Mouse (Mus musculus) kidney, postnatal 4 days (tissue): ENCODE measurements at regions not wholly inside any gene's neighbourhood (a gene's known extent, or its start where the extent isn't known, plus 50 kb on each side); places are given as distances from the start of the nearest gene placed in this dataset.

Source experiments
- DNase-seq, 2 experiments: peaks; one replicate each; pipeline ENCODE4 v3.0.0; 2021; ENCODE audit warnings: mixed read lengths in 2 of 2

DNA sequence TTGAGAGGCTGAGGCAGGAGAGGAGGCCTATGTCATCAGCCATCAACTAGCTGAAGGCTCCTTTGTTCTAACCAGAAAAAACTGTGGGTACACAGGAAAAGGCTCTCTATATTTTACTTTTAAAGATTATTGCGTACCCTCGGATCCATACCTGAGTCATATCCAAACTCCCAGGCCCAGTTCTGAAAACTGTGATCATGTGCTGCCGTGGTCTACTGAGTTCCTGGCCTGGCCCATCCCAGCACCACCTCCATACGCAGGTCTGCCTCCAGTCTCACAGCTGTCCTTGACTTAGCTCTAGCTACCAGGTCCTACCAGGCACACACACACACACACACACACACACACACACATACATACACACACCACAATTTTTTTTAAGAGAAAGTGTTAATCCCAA is 87.0 kb upstream of the Hs6st1 start:
- DNase-seq: no peak

DNA sequence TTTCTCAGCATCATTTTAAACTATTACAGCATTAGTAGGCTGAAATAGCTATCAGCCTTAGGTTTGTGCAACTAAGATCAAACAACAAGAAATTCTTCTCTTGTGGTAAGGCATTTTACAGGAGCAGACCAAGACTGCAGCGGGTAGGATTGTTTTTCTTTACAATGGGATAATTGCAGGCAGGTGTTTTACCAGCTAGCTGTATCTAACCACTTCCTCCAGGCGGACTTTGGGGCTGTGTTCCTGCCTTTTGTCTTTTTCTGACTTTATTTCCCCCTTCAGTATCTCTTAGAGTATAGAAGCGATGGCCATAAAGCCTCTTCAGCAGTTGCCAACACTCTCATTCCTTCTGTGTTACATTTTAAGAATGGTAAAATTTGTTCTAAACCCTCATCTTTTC is 84.8 kb upstream of the Hs6st1 start:
- DNase-seq: no peak

DNA sequence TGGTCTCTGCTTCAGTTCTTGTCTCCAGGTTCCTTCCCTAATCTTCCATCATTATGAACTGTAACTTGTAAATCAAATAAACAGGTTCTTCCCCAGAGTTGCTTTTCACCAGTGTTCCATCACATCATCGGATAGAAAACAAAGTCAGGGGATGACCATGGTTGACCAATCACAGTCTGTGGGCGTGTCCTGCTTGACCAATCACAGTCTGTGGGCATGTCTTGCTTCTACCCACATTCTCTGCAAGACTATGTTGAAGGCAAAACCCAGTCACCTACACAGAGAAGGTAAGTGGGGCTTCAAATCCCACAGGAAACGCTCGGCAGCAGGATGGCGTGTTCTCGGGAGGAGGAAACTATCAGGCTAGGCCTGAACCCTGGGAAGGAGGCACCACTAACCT is 82.9 kb upstream of the Hs6st1 start:
- DNase-seq: no peak

DNA sequence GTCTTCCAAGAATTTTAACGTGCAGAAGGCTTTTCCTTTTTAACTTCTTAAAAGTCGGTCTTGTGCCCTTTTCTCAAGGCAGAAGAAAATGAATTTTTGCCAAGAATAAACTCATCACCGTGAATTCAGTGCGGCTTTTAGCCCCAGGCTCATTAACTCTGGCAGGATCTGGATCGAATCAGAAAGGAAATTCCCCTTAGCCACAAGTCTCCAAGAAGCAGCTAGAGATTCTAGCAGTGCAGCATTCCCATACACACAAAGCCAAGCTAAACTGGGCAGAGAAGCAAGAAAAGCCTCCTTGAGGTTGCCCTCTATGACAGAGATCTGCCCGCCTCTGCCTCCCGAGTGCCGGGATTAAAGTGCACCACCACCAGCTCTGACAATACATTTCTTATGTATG is 81.5 kb upstream of the Hs6st1 start:
- no peak for DNase-seq

DNA sequence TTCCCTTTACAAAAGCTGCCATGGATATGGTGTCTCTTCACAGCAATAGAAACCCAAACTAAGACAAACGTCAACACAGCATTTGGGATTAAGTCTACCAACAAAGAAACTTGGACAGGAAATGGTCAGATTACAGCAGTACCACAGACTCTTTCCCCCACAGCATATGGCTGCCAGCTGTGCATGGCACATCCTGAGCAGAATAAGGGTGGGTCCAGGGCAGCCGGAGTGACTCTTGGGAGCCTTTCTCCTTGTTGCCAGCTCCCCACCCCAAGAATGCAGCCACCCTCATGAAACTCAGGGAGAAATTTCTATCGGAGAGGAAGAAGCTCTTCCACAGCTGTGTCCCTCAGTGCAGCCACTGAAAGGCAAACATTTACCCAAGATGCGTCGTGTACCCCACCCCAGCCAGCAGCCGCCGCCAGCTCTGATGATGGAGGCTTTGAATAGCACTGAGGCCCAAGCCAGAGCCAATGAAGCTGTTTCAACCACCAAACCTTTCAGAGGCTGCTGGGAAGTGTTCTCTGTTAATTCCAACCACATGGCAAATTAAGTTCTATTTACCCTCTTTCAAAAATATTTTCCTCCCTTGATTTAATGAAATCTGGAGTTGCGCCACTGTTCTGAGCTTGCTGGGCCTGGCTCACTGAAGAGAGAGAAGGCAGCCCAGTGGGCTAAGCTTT is 75.8 kb upstream of the Hs6st1 start:
- DNase-seq: no peak

DNA sequence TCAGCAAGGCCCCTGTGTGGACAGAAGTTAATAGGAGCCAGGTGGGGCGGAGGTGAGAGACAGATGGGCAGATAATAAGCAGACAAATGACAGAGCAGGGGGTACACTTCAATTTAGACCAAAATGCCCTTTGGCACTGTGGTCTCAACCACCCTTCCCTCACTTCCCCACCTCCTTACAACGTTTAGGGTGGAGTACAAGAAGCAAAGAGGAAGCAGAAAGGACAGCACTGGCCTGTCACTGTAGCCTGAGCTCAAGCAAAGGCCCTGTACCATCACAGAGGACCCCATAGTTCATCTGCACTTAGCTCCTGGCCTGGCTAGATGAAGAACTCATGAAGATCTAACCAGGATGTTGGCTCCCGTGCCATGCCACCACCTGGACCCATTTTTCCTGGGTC is 75.3 kb upstream of the Hs6st1 start:
- DNase-seq: no peak

DNA sequence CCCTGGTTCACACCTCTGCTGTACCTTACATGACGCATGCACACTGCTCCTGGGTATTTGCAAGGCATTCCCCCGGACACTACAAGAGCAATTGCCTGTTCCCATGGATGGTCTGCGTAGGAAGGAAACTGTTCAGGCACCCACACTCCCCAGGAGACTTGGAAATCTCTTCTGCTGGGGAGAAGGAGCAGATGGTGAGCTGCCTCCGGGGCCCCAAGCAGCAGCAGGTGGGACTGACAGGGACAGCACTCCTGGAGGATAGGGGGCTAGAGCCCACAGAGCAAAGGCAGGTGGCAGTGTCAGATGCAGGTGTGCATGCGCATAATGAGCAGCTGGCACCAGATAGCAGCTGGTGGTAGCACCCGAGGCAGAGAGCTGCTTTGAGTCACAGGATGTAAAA is 72.5 kb upstream of the Hs6st1 start:
- DNase-seq: peak in 1 of 2 experiments; percentile 27

DNA sequence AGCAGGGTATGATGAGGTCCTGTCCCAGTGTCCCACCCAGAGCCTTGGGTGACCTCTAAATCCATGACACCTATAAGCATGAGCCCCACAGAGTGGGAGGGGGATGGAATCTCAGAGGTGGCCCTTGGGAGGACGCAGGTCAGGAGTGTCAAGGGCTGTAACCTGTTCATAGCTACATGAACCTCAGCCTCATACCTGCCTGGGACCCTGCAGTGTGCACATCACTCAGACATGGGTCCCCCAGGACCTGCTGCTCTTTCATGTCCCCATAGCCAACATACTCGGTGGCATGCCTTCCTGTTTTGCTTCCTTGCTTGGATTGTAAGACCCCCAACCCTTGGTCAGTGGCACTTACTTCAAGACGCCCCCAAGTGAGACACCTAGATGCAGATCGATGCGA is 66.9 kb upstream of the Hs6st1 start:
- DNase-seq: no peak

DNA sequence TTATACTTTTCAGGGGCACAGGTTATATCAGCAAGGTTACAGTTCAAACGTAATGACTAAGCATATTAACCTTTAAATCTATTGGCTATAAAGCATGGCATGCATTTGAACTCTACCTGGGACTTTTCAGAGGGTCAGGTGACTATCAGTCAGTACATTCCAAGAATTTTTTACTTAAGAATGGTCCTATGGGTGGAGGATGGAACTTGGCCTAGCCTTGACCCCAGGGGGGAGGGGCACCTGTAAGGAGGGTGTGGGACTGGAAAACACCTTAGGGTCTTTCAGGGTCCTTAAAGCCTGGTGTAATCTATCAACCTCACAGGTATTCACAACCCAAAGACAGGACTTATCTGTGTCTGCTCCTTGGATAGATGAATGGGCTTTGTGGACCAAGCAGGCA is 66.4 kb upstream of the Hs6st1 start:
- no peak for DNase-seq

DNA sequence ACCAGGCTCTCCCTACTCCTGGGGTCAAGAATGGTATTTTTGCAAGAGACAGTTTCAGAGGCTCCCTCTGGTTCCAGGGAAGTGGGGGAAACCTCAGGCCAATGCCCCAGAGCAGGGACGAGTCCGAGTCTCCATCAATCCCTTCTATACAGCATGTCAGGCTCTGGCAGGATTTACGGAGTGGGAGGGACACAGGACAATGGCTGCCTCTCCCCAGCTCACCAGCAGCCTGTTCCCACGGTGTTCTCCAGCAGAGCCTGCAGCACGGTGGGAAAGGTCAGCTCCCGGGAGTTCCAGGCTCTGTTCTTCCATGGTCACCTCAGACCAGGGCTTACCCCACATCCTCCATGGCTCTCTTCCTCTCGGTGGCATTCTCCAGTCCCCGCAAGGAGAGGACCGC is 64.6 kb upstream of the Hs6st1 start:
- peak; percentile 13 to 21 for DNase-seq

DNA sequence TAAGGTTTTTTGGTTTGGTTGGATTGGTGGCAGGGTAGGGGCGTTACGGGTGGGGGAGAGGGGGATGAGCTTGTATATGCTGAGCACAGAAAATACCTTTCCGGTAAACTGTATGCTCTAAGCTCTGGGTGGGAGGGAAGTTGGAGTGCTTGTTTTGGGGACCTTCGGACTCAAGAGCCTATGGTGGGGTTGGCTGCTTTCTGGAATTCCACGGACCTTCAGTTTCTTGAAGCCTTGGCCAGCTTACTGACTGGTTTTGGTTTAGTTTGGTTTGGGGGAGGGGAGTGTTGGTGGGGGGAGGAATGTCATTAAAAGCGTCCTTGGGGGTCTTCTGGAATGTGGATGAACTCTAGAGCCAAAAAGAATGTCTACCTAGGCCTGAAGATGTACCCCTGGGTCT is 59.6 kb upstream of the Hs6st1 start:
- no peak for DNase-seq

DNA sequence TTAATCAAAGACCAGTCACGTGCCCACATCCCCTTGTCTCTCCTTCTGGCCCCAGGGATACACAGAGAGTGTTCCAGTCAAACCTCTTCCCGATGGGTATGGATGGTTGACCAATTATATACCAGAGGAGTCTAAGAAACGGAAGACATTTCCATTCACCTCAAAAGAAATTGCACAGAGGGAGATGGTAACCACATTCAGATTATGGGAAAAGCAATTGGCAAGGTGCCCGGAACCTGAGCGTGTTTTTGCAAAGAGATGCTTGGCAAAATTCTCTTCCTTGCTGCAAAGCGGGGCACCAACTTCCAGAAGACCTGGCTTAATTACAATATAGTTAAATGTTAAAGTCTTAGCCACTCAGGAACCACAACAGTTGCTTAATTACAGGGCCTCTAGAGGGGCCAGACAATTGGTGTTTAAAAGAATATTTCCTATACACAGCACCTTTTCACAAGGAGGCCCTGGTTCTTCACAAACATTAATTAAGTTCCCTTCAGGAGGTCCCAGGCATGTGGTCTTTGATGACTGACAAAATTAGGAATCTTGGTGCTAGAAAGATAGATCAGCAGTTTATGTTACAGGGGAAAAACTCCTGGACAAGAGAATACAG is 59.1 kb upstream of the Hs6st1 start:
- peak; percentile 52 to 61 for DNase-seq

DNA sequence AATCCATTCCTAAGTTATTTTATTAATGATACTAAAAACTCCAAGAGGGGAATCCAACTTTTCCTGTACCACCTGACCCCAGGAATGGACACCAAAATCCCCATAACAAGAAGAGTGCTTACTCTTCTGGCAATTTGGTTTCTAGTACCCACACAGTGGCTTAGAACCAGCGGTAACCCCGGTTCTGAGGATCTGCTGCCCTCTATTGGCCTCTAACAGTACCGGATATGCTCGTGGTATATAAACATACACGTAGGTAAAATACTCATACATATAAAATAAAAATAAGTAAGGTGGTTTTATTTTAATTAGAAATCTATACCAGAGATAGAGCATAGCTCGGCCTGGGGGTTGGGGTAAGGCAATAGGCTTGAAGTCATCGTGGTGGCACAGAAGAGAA is 58.0 kb upstream of the Hs6st1 start:
- DNase-seq: no peak

DNA sequence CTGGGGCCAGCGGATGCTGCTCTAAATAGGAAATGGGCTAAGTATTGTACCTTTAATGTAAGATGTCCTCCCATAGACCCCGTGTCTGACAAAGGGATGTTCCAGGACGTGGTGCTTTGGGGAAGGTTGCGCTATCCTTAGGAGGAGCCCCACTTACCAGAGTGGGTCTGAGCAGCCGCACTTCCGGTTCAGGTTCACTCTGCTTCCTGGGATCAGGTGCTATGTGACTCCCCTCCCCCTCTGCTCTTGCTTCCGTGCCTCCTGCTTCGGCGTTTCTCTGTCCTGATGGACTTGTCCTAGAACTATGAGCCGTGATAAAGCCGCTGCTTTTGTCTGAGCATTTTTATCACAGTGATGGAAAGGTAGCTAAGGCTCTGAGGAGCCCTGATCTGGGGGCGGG is 57.4 kb upstream of the Hs6st1 start:
- no peak for DNase-seq

DNA sequence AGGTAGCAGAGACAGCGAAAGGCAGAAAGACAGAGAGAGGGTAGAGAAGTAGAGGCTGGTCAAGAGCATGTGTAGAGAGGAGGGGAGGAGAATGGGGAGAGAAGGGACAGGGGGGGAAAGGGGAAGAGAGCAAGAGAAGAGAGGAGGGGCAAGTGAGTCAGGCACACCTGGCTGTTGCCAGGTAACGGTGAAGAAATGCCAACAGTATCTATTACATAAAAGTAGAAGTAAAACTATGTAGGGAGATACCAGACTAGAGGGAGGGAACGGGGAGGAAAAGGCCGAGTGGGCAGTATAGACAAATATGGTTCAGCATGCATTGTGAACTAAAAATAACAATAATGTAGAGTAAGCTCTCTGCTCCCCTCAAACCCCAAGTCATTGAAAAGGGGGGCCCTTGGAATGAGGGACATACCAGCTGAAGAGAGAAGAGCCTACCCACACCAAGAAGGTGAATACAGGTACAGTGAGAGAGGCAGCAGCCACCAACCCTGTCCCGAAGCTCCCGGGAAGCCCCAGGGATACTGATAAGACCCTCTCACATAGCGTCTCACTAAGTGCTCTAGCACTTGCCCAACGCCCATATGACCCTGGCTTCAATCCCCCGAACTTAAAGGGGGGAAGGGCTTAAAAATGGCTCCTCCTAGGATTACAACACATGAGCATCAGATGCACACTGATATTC is 56.0 kb upstream of the Hs6st1 start:
- DNase-seq: no peak

DNA sequence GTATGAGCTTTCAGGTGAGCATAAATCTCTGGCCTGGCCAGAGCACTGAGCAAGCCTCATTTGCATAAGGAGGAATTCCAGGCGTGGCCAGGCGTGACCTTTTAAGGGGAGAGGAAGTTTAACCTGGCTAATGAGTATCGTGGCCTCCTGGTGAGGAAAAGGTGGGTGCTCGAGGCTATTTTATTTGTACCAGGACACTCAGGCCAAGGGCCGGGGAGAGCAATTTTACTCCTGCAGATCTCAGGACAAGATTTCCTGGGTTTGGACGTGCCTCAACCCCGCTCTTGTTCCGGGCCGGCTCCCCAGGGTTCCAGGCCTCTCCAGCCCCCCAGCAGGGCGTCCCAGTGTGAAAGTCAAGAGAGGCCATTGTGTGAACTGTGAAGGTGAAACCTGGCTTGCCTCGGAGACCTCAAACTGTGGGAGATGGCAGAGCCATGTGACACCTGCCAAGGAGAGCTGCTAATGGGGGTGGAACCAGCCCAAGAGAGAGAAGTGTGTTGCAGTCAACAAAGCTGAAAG is 54.3 kb upstream of the Hs6st1 start:
- DNase-seq: peak; percentile 59 to 73

DNA sequence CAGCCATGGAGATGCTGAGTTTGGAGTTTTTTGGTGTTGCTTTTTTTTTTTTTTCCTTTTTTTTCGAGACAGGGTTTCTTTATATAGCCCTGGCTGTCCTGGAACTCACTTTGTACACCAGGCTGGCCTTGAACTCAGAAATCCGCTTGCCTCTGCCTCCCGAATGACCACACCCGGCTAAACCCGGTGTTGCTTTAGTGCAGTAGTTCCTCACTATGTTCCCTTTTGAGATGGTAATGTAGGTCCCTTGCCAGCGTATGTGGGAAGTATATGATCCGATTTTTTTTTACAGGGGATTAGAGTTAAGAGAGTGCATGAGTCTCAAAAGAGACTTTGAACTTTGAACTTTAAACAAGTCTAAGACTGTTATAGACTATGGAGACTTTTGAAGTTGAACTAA is 53.8 kb upstream of the Hs6st1 start:
- DNase-seq: no peak

DNA sequence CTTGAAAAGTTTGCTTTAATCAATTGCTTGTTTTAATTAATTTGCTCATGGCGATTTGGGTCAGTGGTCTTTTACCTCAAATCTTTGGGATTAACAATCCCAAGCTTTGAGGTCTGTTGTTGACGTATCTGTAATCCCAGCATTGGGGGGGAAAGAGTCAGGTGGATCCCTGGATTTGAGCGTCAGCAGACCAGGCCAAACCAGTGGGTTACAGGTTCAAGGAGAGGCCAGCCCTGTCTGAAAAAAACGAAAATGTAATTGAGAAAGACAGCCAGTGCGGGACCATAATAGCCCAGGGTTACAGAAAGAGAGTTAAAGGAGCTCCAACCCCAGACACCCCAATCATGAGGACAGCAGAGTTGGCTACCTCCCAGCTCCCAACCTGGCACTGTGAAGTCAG is 53.0 kb upstream of the Hs6st1 start:
- peak in 1 of 2 experiments; percentile 19 for DNase-seq

DNA sequence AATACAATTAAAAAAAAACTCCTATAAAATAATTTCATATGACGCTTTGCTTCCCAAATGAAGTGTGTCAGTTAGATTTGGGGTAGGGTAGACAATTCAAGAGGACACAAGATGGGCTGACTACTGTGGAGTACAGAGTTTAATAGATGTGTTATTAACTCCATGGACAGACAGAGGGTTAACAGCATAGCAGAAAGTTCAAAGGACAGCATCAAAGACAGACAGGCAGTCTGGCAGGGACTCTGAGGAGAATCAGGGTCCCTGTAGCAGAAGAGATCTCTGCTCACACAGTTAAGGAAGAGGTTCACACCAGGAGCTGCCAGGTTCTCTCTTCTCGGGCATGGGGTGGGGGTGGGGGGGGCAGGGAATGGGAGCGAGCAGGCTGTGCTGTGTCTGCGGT is 51.6 kb upstream of the Hs6st1 start:
- no peak for DNase-seq

DNA sequence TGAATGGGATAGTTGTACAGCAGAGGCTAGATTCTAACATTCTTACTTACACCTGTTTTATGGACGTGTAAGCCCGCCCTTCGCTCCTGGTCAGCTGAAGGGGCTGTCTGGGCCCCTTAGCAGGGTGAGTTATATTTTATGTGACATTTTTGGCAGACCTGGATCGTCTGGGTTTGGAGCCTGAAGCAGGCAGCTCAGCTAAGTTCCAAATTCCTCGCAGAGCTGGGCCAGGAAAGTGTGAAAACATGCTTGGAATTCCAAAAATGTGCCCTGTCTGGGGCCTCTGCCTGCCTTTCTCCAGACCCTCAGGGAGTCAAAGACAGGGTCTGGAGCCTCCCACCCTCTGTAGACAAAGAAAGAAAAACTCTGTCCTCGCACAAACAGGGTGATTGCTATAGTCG is 51.1 kb upstream of the Hs6st1 start:
- DNase-seq: peak; percentile 55 to 70

DNA sequence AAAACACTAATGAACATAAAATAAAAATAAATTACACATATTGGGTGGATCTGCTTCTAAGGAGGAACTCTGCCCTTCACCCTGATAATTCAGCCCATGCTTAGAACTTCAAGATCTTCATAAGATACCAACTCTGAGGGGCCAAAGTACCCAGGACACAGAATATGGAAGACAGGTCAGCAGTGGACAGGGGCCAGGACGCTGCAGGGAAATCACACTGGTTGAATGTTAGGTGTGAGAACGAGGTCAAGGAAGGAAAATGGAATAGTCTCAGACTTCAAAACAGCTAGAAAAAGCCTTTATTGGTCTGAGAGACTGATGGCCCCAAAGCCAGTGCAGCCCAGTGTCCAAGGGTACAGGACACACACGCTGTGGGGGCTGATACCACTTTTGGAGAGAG is 50.5 kb upstream of the Hs6st1 start:
- peak in 1 of 2 experiments; percentile 13 for DNase-seq
